Mouse (Mus musculus) B cell, adult 62 days (primary cell): ENCODE data around the gene BC003965. TPM values are rescaled to one million over a fixed set of nuclear protein-coding genes. Genes with fewer than 3 reads are reported as not detected.

Experiments used
- total RNA-seq: library from RNA; stranded (reverse); gene quantifications from 4 replicates; pipeline ENCODE4 v1.2.4, GENCODE M21; 2023

BC003965 gene
- 11.1 to 14.3 TPM (median 13.7 TPM) in 4 replicates for total RNA-seq

GRCm38 (mm10) chr17:25184129-25184691, at the start of gene BC003965:
TSS of gene BC003965 (plus strand) at chr17:25184554.

GRCm38 (mm10) chr17:25162161-25162560, 22.2 kb upstream of the BC003965 start, which contains the start of gene Ccdc154:
TSS of gene Ccdc154 (plus strand) at chr17:25162461.

DNA sequence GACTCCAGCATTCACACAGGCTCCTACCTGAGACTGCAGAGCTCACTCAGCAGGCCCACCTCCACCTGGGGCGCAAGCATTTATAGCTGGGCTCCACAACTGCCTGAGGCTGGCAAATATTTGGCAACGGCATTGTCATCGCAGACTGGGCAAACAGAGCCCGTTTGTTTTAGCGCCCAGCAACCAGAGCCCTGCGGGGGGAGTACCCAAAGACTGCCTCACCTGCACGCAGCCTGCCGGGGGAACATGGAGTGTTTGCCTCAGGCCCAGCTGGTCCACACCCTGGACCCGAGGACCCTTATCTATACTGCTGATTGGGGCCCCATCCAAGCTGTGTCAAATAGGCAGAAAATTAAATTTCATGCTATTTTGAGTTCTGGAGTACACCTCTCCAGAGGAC, 8.9 kb upstream of the BC003965 start, which contains the start of gene Gm38655:
TSS of gene Gm38655 (minus strand) at position 61 of the 400 bp plus-strand sequence.

DNA sequence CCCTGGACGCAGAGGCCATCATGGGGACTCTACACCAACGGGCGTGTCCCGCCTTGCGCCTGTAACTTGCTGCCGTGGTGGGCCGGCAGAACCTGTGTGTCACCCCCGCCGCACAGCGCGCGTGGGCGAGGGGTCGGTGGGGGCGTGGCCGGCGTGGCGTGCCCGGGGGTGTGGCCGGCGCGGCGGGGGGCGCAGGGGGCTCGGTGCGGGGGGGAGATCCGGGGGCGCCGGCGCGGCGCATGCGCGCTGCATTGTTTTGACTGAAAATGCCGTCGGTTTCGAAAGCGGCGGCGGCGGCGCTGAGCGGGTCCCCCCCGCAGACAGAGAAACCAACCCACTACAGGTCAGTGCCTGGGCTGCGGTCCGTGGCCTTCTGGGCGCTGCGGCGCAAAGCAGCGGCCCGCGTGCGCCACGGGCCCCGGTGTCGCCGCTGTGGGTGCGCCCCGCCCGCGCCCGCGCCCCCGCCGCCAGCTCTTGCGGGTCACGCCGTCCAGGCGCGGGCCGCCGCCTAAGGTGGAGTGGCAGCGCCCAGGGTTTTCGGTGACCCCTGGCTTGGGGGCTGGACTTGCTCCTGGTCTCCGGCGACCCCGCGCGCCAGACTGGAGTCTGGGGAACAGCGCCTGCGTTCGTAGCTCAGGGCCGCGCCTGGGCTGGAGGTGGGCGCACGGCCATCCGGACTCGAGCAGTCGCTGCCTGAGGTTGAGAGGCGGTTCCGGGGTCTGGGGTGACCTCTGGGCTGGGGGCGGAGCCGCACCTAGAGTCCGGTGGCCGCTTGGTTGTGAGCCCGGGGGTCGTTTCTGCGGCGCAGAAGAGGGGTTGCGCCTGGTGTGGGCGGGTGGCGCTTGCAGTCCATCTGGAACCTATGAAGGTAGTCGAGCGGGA, 4.0 kb downstream of the BC003965 start, which contains the start of gene Unkl:
TSS of gene Unkl (plus strand) at position 248 of the 882 bp plus-strand sequence.

Other genes starting within 250 kb of the BC003965 start
- 208 to 219 TPM (median 213 TPM) in 4 replicates for gene Mapk8ip3, start 247.6 kb upstream of the BC003965 start, total RNA-seq
- 26.3 to 41.9 TPM (median 33.7 TPM) in 4 replicates for gene Jpt2, start 223.9 kb upstream of the BC003965 start, total RNA-seq
- 34.2 to 39.7 TPM (median 38.7 TPM) in 4 replicates for gene Cramp1l, start 168.8 kb upstream of the BC003965 start, total RNA-seq
- gene Ift140, start 168.5 kb upstream of the BC003965 start, total RNA-seq = 65.2 to 73.5 TPM (median 69.5 TPM) in 4 replicates
- gene Tmem204, start 101.0 kb upstream of the BC003965 start, total RNA-seq = not detected in 4 replicates
- 30.7 to 41.3 TPM (median 35.3 TPM) in 4 replicates for gene Telo2, start 68.6 kb upstream of the BC003965 start, total RNA-seq
- 0.39 TPM in 1 of 4 replicates, not detected in the others for gene Ptx4, start 63.8 kb upstream of the BC003965 start, total RNA-seq
- gene Clcn7, start 51.2 kb upstream of the BC003965 start, total RNA-seq = 41.6 to 48.1 TPM (median 42.1 TPM) in 4 replicates
- 0.24 to 0.56 TPM in 2 of 4 replicates, not detected in the others for gene Ccdc154, start 22.1 kb upstream of the BC003965 start, total RNA-seq
- gene Gm38655, start 9.1 kb upstream of the BC003965 start, total RNA-seq = not detected in 4 replicates
- gene Unkl, start 3.8 kb downstream of the BC003965 start, total RNA-seq = 35.4 to 49.4 TPM (median 36.7 TPM) in 4 replicates
- gene Gnptg, start 55.6 kb downstream of the BC003965 start, total RNA-seq = 25.2 to 29.1 TPM (median 27.6 TPM) in 4 replicates
- 16.0 to 18.5 TPM (median 16.6 TPM) in 4 replicates for gene Tsr3, start 55.6 kb downstream of the BC003965 start, total RNA-seq
- 0.98 to 1.9 TPM (median 1.2 TPM) in 4 replicates for gene Baiap3, start 71.8 kb downstream of the BC003965 start, total RNA-seq
- 456 to 465 TPM (median 462 TPM) in 4 replicates for gene Ube2i, start 90.1 kb downstream of the BC003965 start, total RNA-seq
- not detected in 4 replicates for gene Prss34, start 113.8 kb downstream of the BC003965 start, total RNA-seq
- gene Prss28, start 124.1 kb downstream of the BC003965 start, total RNA-seq = not detected in 4 replicates
- not detected in 4 replicates for gene Prss29, start 134.1 kb downstream of the BC003965 start, total RNA-seq
- gene Tpsab1, start 161.0 kb downstream of the BC003965 start, total RNA-seq = not detected in 4 replicates
- gene Tpsb2, start 181.8 kb downstream of the BC003965 start, total RNA-seq = not detected in 4 replicates
- not detected in 4 replicates for gene Tpsg1, start 184.7 kb downstream of the BC003965 start, total RNA-seq
- 5.0 to 7.9 TPM (median 6.0 TPM) in 4 replicates for gene Cacna1h, start 249.2 kb downstream of the BC003965 start, total RNA-seq